In the genomic region with DNA sequence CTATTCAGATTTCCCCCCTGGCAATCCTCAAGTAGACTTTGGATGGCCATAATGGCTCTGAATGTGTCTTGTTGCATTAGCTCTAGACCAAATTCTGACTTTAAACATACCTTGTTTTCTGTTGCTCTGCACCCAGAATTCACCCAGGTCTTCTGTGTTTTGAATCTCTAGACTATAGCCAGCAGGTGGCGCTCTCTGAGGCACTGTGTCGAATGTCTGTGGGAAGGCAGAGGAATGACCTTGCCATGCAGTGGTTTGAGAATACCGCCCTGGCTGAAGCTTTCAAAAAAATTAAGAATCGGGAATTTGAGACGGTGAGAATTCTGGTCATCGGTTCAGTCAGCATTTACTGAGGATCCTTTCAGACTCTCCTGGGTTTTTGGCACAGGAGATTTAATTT, we compare ENCODE assay signal across 9 mouse cellular contexts. TPM values are rescaled to one million over a fixed set of nuclear protein-coding genes. Genes with fewer than 3 reads are reported as not detected.
DNase-seq lines count a peak whose midpoint lies in the region; ATAC-seq and TF ChIP-seq lines count a peak whose summit lies in the region.
"Had no signal": no experiment of that assay in that cellular context is flagged by ENCODE, and none has a peak within 500 bp of the region (broad histone marks: within the 10 kb centered on the region; RNA-seq: fewer than 3 reads in every experiment).

No protein-coding gene starts in this region.

- no peak for ATAC-seq in midbrain, embryonic 11.5 days (ENCODE audit: low FRiP score)
- no peak for ATAC-seq in midbrain, embryonic 13.5 days
- ATAC-seq in erythroblast, adult 5-6 weeks (replicated peaks; ENCODE audit: low FRiP score, poor library complexity, severe bottlenecking) = no peak; the same call in 1 of the 2 replicates

- H3K9ac ChIP-seq in midbrain, embryonic 11.5 days (ENCODE audit: low read length) = no peak overlapping the region
- H3K9ac ChIP-seq in midbrain, embryonic 13.5 days (replicated peaks) = no peak overlapping the region
- no peak overlapping the region for H3K9ac ChIP-seq in liver, adult 2 months (ENCODE audit: low read depth, low read length)

- 8% methylated on average over 6 of the region's 6 CpGs for WGBS in midbrain, embryonic 11.5 days
- WGBS in midbrain, embryonic 13.5 days = 6% methylated on average over 6 of the region's 6 CpGs
- 5% methylated on average over 6 of the region's 6 CpGs for WGBS in liver, adult 2 months

- no peaks in the 10 kb centered on the region for H3K9me3 ChIP-seq in midbrain, embryonic 11.5 days (ENCODE audit: control insufficient read depth, low read length)
- H3K9me3 ChIP-seq in midbrain, embryonic 13.5 days = no peaks in the 10 kb centered on the region

- peak; percentile 95 for DNase-seq in midbrain, embryonic 11.5 days (ENCODE audit: low spot score, missing footprints)
- peak; percentile 14 for DNase-seq in adrenal gland, adult 8-10 months
- peak; percentile 93 for DNase-seq in embryo, embryonic 10 days (ENCODE audit: low spot score)
- DNase-seq in hindlimb bud, embryonic 11.5 days (ENCODE audit: extremely low spot score, low read depth, low spot score) = peak; percentile 44
- peak; percentile 57 for DNase-seq in liver, adult 2 months (ENCODE audit: extremely low read depth, low read depth, low spot score)
- peak; percentile 76 for DNase-seq in retina, postnatal 7 days (ENCODE audit: low read depth, low spot score)

- no peak overlapping the region for H3K4me2 ChIP-seq in midbrain, embryonic 11.5 days
- no peak overlapping the region for H3K4me2 ChIP-seq in midbrain, embryonic 13.5 days (replicated peaks)

- H3K79me2 ChIP-seq in liver, adult 2 months (ENCODE audit: control insufficient read depth, insufficient read depth, low read length) = no peaks in the 10 kb centered on the region

- H3K4me3 ChIP-seq in midbrain, embryonic 11.5 days (ENCODE audit: low read depth, low read length) = no peak overlapping the region
- H3K4me3 ChIP-seq in midbrain, embryonic 13.5 days (replicated peaks) = no peak overlapping the region
- H3K4me3 ChIP-seq in liver, adult 2 months (ENCODE audit: insufficient read depth, low read depth, low read length) = no peak overlapping the region

- H3K36me3 ChIP-seq in midbrain, embryonic 11.5 days (ENCODE audit: control insufficient read depth, insufficient read depth, low read length) = no peaks in the 10 kb centered on the region
- no peaks in the 10 kb centered on the region for H3K36me3 ChIP-seq in midbrain, embryonic 13.5 days
- H3K36me3 ChIP-seq in liver, adult 2 months (ENCODE audit: control insufficient read depth, insufficient read depth, low read length) = no peaks in the 10 kb centered on the region

- no peaks in the 10 kb centered on the region for H3K27me3 ChIP-seq in midbrain, embryonic 11.5 days (ENCODE audit: control insufficient read depth, insufficient read depth, low read length)
- H3K27me3 ChIP-seq in midbrain, embryonic 13.5 days = no peaks in the 10 kb centered on the region
- H3K27me3 ChIP-seq in liver, adult 2 months (ENCODE audit: control insufficient read depth, insufficient read depth, low read length) = no peaks in the 10 kb centered on the region; the same call in 1 of the 2 replicates

- no peak overlapping the region for H3K27ac ChIP-seq in midbrain, embryonic 11.5 days (ENCODE audit: low read depth, low read length)
- no peak overlapping the region for H3K27ac ChIP-seq in midbrain, embryonic 13.5 days
- H3K27ac ChIP-seq in liver, adult 2 months (replicated peaks; ENCODE audit: insufficient read depth, low read depth, low read length) = no peak overlapping the region

- TF ChIP-seq POLR2A in liver, adult 2 months (IDR thresholded peaks at IDR 0.05; ENCODE audit: extremely low read depth, insufficient read depth, low read length) = no peak

- peak; percentile 83 for TF ChIP-seq CTCF in liver, adult 2 months (IDR thresholded peaks at IDR 0.05; ENCODE audit: low read depth, low read length)

- H3K4me1 ChIP-seq in midbrain, embryonic 11.5 days (ENCODE audit: control insufficient read depth, insufficient read depth, low read length) = no peaks in the 10 kb centered on the region
- H3K4me1 ChIP-seq in midbrain, embryonic 13.5 days (replicated peaks) = no peaks in the 10 kb centered on the region
- H3K4me1 ChIP-seq in liver, adult 2 months (ENCODE audit: control insufficient read depth, insufficient read depth, low read length) = no peaks in the 10 kb centered on the region

RNA-seq across cellular contexts. Expression of a gene that starts 20.8 kb away (rescaled TPM):
- polyA plus RNA-seq in midbrain, embryonic 11.5 days (2014; fragmentation: Nextera tagmentation; extraction: Ambion mirVana) = not detected in 2 replicates
- polyA plus RNA-seq in midbrain, embryonic 13.5 days (2015; fragmentation: Nextera tagmentation; extraction: Ambion mirVana) = not detected in 2 replicates
- total RNA-seq in adrenal gland, adult 8-10 months (2022) = not detected
- total RNA-seq in liver, adult 2 months (2014; rRNA removed) = not detected in 2 replicates
- polyA plus RNA-seq in liver, adult 2 months (2012; rRNA removed) = not detected in 2 replicates
- not detected in 2 replicates for total RNA-seq in erythroblast, adult 5-6 weeks (2015; ENCODE audit: low replicate concordance)
- total RNA-seq in erythroblast, adult 5-6 weeks (2017; ENCODE audit: low replicate concordance) = not detected in 2 replicates
- total RNA-seq: gastrocnemius, postnatal 36 days had no signal

RNA-seq across cellular contexts. Expression of a gene that starts 24.1 kb away (rescaled TPM):
- polyA plus RNA-seq in midbrain, embryonic 11.5 days (2014; fragmentation: Nextera tagmentation; extraction: Ambion mirVana) = not detected in 2 replicates
- polyA plus RNA-seq in midbrain, embryonic 13.5 days (2015; fragmentation: Nextera tagmentation; extraction: Ambion mirVana) = not detected in 2 replicates
- not detected for total RNA-seq in adrenal gland, adult 8-10 months (2022)
- total RNA-seq in liver, adult 2 months (2014; rRNA removed) = not detected in 2 replicates
- not detected in 2 replicates for polyA plus RNA-seq in liver, adult 2 months (2012; rRNA removed)
- total RNA-seq in erythroblast, adult 5-6 weeks (2015; ENCODE audit: low replicate concordance) = not detected in 2 replicates
- total RNA-seq in erythroblast, adult 5-6 weeks (2017; ENCODE audit: low replicate concordance) = not detected in 2 replicates
- total RNA-seq: gastrocnemius, postnatal 36 days had no signal

RNA-seq across cellular contexts. Expression of a gene that starts 55.4 kb away (rescaled TPM):
- polyA plus RNA-seq in midbrain, embryonic 11.5 days (2014; fragmentation: Nextera tagmentation; extraction: Ambion mirVana) = 0.61 TPM in 2 replicates
- 0.73 and 0.79 TPM in 2 replicates for polyA plus RNA-seq in midbrain, embryonic 13.5 days (2015; fragmentation: Nextera tagmentation; extraction: Ambion mirVana)
- total RNA-seq in adrenal gland, adult 8-10 months (2022) = under 1 TPM in 2 of 4 experiments, not detected in 2; 0.09 to 0.22 TPM
- total RNA-seq in liver, adult 2 months (2014; rRNA removed) = under 0.01 TPM in 1 of 2 replicates, not detected in the other
- polyA plus RNA-seq in liver, adult 2 months (2012; rRNA removed) = 0.04 TPM in 1 of 2 replicates, not detected in the other
- not detected in 2 replicates for total RNA-seq in erythroblast, adult 5-6 weeks (2015; ENCODE audit: low replicate concordance)
- total RNA-seq in erythroblast, adult 5-6 weeks (2017; ENCODE audit: low replicate concordance) = under 0.01 TPM in 1 of 2 replicates, not detected in the other
- total RNA-seq: gastrocnemius, postnatal 36 days had no signal

Comparison
In these comparisons a context has a peak if more than half of its experiments do, and no peak if none do; other contexts are left out.
1. DNase-seq: peak in every context shown above with its lines; median percentile 95 in midbrain, embryonic 11.5 days; 93 in embryo, embryonic 10 days; 76 in retina, postnatal 7 days; 57 in liver, adult 2 months; 44 in hindlimb bud, embryonic 11.5 days; 14 in adrenal gland, adult 8-10 months.